27 mouse cellular contexts compared by ENCODE assay signal in the genomic region with DNA sequence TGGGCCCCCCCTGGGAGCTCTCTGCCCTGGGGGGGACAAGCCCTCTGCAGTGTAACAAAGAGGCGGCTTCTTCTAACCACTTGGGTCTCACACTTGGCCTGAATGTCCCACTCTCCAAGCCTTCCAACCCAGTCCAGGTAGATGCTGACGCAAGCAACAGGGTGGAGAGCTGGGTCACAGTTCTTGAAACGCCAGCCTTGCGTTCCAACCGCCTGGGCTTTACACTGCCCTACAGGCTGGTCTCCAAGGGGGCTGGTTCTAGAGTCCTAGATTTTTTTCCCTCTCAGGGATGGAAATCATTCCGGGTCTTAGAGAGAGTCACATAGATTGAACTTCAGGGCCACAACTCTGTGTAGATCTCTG. TPM values are rescaled to one million over a fixed set of nuclear protein-coding genes. Genes with fewer than 3 reads are reported as not detected.
DNase-seq lines count a peak whose midpoint lies in the region; ATAC-seq and TF ChIP-seq lines count a peak whose summit lies in the region.
"Had no signal": no experiment of that assay in that cellular context is flagged by ENCODE, and none has a peak within 500 bp of the region (broad histone marks: within the 10 kb centered on the region; RNA-seq: fewer than 3 reads in every experiment).

No protein-coding gene starts in this region.

- peak; percentile 67 for ATAC-seq in kidney, postnatal 0 days (replicated peaks; ENCODE audit: low FRiP score, low read depth)
- ATAC-seq in inflammation-experienced regulatory T-cells, adult 6 months: no peak
- ATAC-seq in hindbrain, embryonic 12.5 days (ENCODE audit: low FRiP score): no peak
- ATAC-seq: CD4-positive, CD25-positive, alpha-beta regulatory T cell, adult 4 months; forebrain, embryonic 15.5 days; intestine, embryonic 15.5 days; Patski had no signal

- H3K36me3 ChIP-seq in kidney, postnatal 0 days (ENCODE audit: insufficient read depth, low read length): no peaks in the 10 kb centered on the region
- H3K36me3 ChIP-seq in hindbrain, embryonic 12.5 days: no peaks in the 10 kb centered on the region
- H3K36me3 ChIP-seq: embryonic facial prominence, embryonic 13.5 days; forebrain, embryonic 12.5 days; forebrain, embryonic 15.5 days; G1E; heart, embryonic 10.5 days; heart, embryonic 13.5 days; hindbrain, embryonic 15.5 days; intestine, embryonic 15.5 days had no signal

- H3K9ac ChIP-seq in kidney, postnatal 0 days (ENCODE audit: low read depth, low read length): no peak overlapping the region
- H3K9ac ChIP-seq in hindbrain, embryonic 12.5 days: no peak overlapping the region
- H3K9ac ChIP-seq: embryonic facial prominence, embryonic 13.5 days; forebrain, embryonic 12.5 days; forebrain, embryonic 15.5 days; heart, embryonic 13.5 days; hindbrain, embryonic 15.5 days; intestine, embryonic 15.5 days had no signal

- no peak overlapping the region for H3K4me3 ChIP-seq in kidney, postnatal 0 days (replicated peaks; ENCODE audit: low read depth, low read length)
- no peak overlapping the region for H3K4me3 ChIP-seq in hindbrain, embryonic 12.5 days
- H3K4me3 ChIP-seq: embryonic facial prominence, embryonic 13.5 days; erythroblast, embryonic 14.5 days; forebrain, embryonic 12.5 days; forebrain, embryonic 15.5 days; heart, adult 2 months; heart, embryonic 10.5 days; heart, embryonic 13.5 days; hindbrain, embryonic 15.5 days; intestine, embryonic 15.5 days had no signal

- no peaks in the 10 kb centered on the region for H3K9me3 ChIP-seq in kidney, postnatal 0 days (replicated peaks; ENCODE audit: low read length)
- H3K9me3 ChIP-seq in hindbrain, embryonic 12.5 days (replicated peaks): no peaks in the 10 kb centered on the region
- H3K9me3 ChIP-seq: embryonic facial prominence, embryonic 13.5 days; forebrain, embryonic 12.5 days; forebrain, embryonic 15.5 days; heart, embryonic 10.5 days; heart, embryonic 13.5 days; hindbrain, embryonic 15.5 days; intestine, embryonic 15.5 days had no signal

- peak overlapping the region; percentile 42 for H3K27ac ChIP-seq in kidney, postnatal 0 days
- no peak overlapping the region for H3K27ac ChIP-seq in hindbrain, embryonic 12.5 days
- H3K27ac ChIP-seq: embryonic facial prominence, embryonic 13.5 days; forebrain, embryonic 12.5 days; forebrain, embryonic 15.5 days; heart, adult 2 months; heart, embryonic 10.5 days; heart, embryonic 13.5 days; hindbrain, embryonic 15.5 days; intestine, embryonic 15.5 days had no signal

- no peaks in the 10 kb centered on the region for H3K4me1 ChIP-seq in kidney, postnatal 0 days (replicated peaks; ENCODE audit: insufficient read depth, low read length)
- H3K4me1 ChIP-seq in hindbrain, embryonic 12.5 days: 0 out of 2 replicates have a peak, but pooled peaks cover 2% of the 10 kb centered on the region
- H3K4me1 ChIP-seq: embryonic facial prominence, embryonic 13.5 days; forebrain, embryonic 12.5 days; forebrain, embryonic 15.5 days; heart, embryonic 13.5 days; hindbrain, embryonic 15.5 days; intestine, embryonic 15.5 days had no signal

- no peaks in the 10 kb centered on the region for H3K27me3 ChIP-seq in kidney, postnatal 0 days (ENCODE audit: insufficient read depth, low read length)
- no peaks in the 10 kb centered on the region for H3K27me3 ChIP-seq in hindbrain, embryonic 12.5 days
- H3K27me3 ChIP-seq: embryonic facial prominence, embryonic 13.5 days; forebrain, embryonic 12.5 days; forebrain, embryonic 15.5 days; heart, embryonic 13.5 days; hindbrain, embryonic 15.5 days; intestine, embryonic 15.5 days; Patski had no signal

- DNase-seq in kidney, postnatal 0 days (ENCODE audit: low spot score): peak; percentile 10
- no peak for DNase-seq in kidney, postnatal 10 days
- DNase-seq in R1 (ENCODE audit: low read depth, low spot score): peak; percentile 55
- peak; percentile 40 for DNase-seq in yolk sac, embryonic 10.5 days (ENCODE audit: low spot score)
- DNase-seq: adrenal gland, postnatal 10 days; adrenal gland, postnatal 36 days; cerebellum, adult 18-20 months; cerebellum, adult 9-10 months; cerebellum, postnatal 25 days; gastrocnemius, postnatal 10 days; gastrocnemius, postnatal 36 days; heart, adult 2 months; heart, postnatal 14 days; heart, postnatal 4 days had no signal

- H3K4me2 ChIP-seq in kidney, postnatal 0 days (ENCODE audit: low read length): no peak overlapping the region
- H3K4me2 ChIP-seq in hindbrain, embryonic 12.5 days (replicated peaks): no peak overlapping the region
- H3K4me2 ChIP-seq: embryonic facial prominence, embryonic 13.5 days; forebrain, embryonic 12.5 days; forebrain, embryonic 15.5 days; heart, embryonic 13.5 days; hindbrain, embryonic 15.5 days; intestine, embryonic 15.5 days had no signal

- 69% methylated on average over 6 of the region's 6 CpGs for WGBS in kidney, postnatal 0 days
- WGBS in hindbrain, embryonic 12.5 days: 90% methylated on average over 6 of the region's 6 CpGs

- TF ChIP-seq CTCF in kidney, postnatal 0 days (IDR thresholded peaks at IDR 0.05; ENCODE audit: low read depth): no peak

RNA-seq across cellular contexts. Expression of gene Ak7, which starts 30.1 kb away (rescaled TPM):
- 3.7 and 4.1 TPM in 2 replicates for polyA plus RNA-seq in kidney, postnatal 0 days (2015; fragmentation: Nextera tagmentation; extraction: Ambion mirVana)
- under 1 TPM; 0.28 to 0.38 (median 0.36) TPM for polyA plus RNA-seq in inflammation-experienced regulatory T-cells, adult 6 months (2017; shearing (Covaris generic))
- 2.5 and 3.3 TPM in 2 replicates for polyA plus RNA-seq in hindbrain, embryonic 12.5 days (2016; fragmentation: Nextera tagmentation; extraction: Ambion mirVana)
- polyA plus RNA-seq: erythroblast, embryonic 14.5 days; Patski had no signal

RNA-seq across cellular contexts. Expression of gene Papola, which starts 48.6 kb away (rescaled TPM):
- 189 TPM in 2 replicates for polyA plus RNA-seq in kidney, postnatal 0 days (2015; fragmentation: Nextera tagmentation; extraction: Ambion mirVana)
- polyA plus RNA-seq in inflammation-experienced regulatory T-cells, adult 6 months (2017; shearing (Covaris generic)): 100 to 1,000 TPM in 2 of 3 experiments, 10 to 100 TPM in 1; 98.1 to 132 (median 105) TPM
- 278 and 308 TPM in 2 replicates for polyA plus RNA-seq in hindbrain, embryonic 12.5 days (2016; fragmentation: Nextera tagmentation; extraction: Ambion mirVana)

RNA-seq across cellular contexts. Expression of gene Atg2b, which starts 50.9 kb away (rescaled TPM):
- 8.4 and 8.8 TPM in 2 replicates for polyA plus RNA-seq in kidney, postnatal 0 days (2015; fragmentation: Nextera tagmentation; extraction: Ambion mirVana)
- 10 to 100 TPM in 2 of 3 experiments, 1 to 10 TPM in 1; 5.4 to 17.8 (median 13.3) TPM for polyA plus RNA-seq in inflammation-experienced regulatory T-cells, adult 6 months (2017; shearing (Covaris generic))
- polyA plus RNA-seq in hindbrain, embryonic 12.5 days (2016; fragmentation: Nextera tagmentation; extraction: Ambion mirVana): 19.3 TPM in 2 replicates

RNA-seq across cellular contexts. Expression of gene Gskip, which starts 51.2 kb away (rescaled TPM):
- 27.3 and 28.5 TPM in 2 replicates for polyA plus RNA-seq in kidney, postnatal 0 days (2015; fragmentation: Nextera tagmentation; extraction: Ambion mirVana)
- polyA plus RNA-seq in inflammation-experienced regulatory T-cells, adult 6 months (2017; shearing (Covaris generic)): 10 to 100 TPM; 44.9 to 53.1 (median 50.1) TPM
- 33.6 and 34.5 TPM in 2 replicates for polyA plus RNA-seq in hindbrain, embryonic 12.5 days (2016; fragmentation: Nextera tagmentation; extraction: Ambion mirVana)
